Mouse (Mus musculus): ENCODE measurements around the gene Gm597. TPM values are rescaled to one million over a fixed set of nuclear protein-coding genes. Genes with fewer than 3 reads are reported as not detected.

The Gm597 gene
- polyA plus RNA-seq (2015; fragmentation: Nextera tagmentation; extraction: Ambion mirVana) = not detected in 2 replicates

DNA sequence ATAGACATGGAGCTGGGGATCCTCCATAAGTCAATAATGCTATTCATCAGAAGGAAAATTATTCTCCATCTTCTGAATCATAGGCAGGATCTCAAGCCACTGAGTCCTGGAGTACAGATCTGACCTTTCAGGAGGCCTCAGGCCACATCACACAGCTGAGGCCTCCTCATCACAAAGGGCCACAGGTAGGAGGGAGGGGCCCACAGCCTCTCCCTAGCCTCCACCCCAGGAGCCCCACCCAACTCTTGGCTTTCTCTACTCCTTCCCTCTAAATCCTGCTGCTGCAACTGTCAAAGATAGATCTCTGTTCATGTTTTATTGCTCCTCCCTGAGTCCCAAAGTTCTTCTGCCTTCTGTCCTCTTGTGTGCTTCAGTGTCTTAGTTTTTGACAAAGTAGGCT lies at the start of gene Gm597:
Gm597 (minus strand) TSS at position 101 of the 400 bp plus-strand sequence.
- Histone ChIP-seq H3K27me3 (no peaks in the 10 kb centered on the region), H3K36me3 (no peaks in the 10 kb centered on the region), H3K4me2 (replicated peaks) (no peak within 1 kb of the TSS), H3K9me3 (no peaks in the 10 kb centered on the region), H3K4me3 (no peak within 1 kb of the TSS), H3K27ac (replicated peaks) (no peak within 1 kb of the TSS), H3K4me1 (no peaks in the 10 kb centered on the region), H3K9ac (replicated peaks) (no peak within 1 kb of the TSS)
- ATAC-seq (replicated peaks) = no peak

DNA sequence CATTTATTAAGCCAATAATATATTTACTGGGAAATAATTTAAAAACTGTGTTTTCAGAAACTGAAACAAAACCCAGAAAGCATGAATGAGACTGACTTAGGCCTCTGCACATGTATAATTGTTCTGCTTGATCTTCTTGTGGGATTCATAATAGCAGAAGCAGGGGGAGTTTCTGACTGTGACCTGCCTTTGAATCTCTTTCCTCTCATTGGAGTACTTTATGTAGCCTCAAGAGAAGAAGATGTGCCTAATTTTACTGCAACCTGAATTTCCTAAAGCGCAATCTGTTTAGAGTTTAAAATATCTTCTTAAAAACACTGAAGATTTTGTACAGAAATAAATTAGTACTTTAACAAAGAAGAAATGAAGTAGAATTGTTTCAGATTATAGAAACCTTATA lies 27.6 kb upstream of the Gm597 start:
- Histone ChIP-seq H3K9ac (replicated peaks) (no peak overlapping the region), H3K9me3 (no peaks in the 10 kb centered on the region), H3K36me3 (no peaks in the 10 kb centered on the region), H3K27me3 (no peaks in the 10 kb centered on the region), H3K4me2 (replicated peaks) (no peak overlapping the region), H3K27ac (replicated peaks) (no peak overlapping the region), H3K4me1 (no peaks in the 10 kb centered on the region), H3K4me3 (no peak overlapping the region)
- ATAC-seq (replicated peaks) = no peak
- 100% methylated on average over 1 of the region's 1 CpGs for WGBS

DNA sequence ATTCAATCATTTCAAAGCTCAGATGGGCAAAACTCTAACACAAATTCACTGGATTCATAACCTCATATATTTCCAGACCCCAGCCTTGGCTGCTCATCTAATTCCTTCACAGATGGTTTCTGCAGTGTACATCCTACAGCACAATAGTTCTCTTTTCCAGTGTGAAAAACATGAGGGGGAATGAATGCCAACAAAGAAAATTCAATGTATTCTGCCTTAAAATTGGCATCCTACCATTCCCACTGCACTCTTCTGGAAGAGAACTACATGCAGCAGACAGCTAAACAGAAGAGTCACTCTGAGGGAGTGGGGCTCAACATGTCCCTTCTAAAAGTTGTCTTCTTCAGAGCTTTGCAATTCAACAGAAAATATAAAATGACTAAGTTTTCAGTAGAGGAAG lies 26.6 kb upstream of the Gm597 start:
- Histone ChIP-seq H3K36me3 (no peaks in the 10 kb centered on the region), H3K27me3 (no peaks in the 10 kb centered on the region), H3K4me1 (no peaks in the 10 kb centered on the region), H3K4me3 (no peak overlapping the region), H3K27ac (replicated peaks) (no peak overlapping the region), H3K9ac (replicated peaks) (no peak overlapping the region), H3K4me2 (replicated peaks) (no peak overlapping the region), H3K9me3 (no peaks in the 10 kb centered on the region)
- ATAC-seq (replicated peaks) = no peak

DNA sequence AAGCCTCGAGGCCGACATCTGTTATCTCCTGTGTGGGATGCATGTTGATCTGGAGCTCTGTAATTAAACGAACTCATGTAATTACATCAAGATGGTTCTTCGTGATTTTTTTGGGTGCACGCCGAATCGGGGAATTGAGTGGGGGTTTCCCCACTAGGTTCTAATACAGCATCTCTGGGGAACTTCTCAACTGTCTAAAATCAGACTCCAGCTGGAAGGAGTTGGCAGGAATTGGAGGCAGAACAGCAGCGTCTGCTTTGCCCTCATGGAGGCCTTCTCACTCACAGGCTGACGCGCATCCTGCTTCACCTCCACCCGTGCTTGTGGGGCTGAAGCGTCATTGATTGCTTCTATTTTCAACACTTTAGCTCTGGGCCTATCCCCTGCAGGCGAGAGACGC lies 20.8 kb upstream of the Gm597 start:
- no peaks in the 10 kb centered on the region for H3K27me3 ChIP-seq
- no peak overlapping the region for H3K9ac ChIP-seq (replicated peaks)
- no peaks in the 10 kb centered on the region for H3K4me1 ChIP-seq
- H3K36me3 ChIP-seq = no peaks in the 10 kb centered on the region
- no peak overlapping the region for H3K4me3 ChIP-seq
- no peak overlapping the region for H3K4me2 ChIP-seq (replicated peaks)
- no peak for ATAC-seq (replicated peaks)
- H3K27ac ChIP-seq (replicated peaks) = no peak overlapping the region
- H3K9me3 ChIP-seq = no peaks in the 10 kb centered on the region
- WGBS = 93% methylated on average over 14 of the region's 14 CpGs
